Mouse (Mus musculus): ENCODE measurements at regions not wholly inside any gene's neighbourhood (a gene's known extent, or its start where the extent isn't known, plus 50 kb on each side); places are given as distances from the start of the nearest gene placed in this dataset.

GRCm38 (mm10) chr1:108339827-108340226 is 750.0 kb downstream of the Serpinb8 start:
- H3K9ac ChIP-seq (replicated peaks; ENCODE audit: low read length): no peak overlapping the region
- DNase-seq (ENCODE audit: low spot score) (no peak), ATAC-seq (replicated peaks; ENCODE audit: insufficient number of reproducible peaks, low FRiP score, low TSS enrichment, low read depth) (no peak)
- 96% methylated on average over 1 of the region's 1 CpGs for WGBS
- no peak overlapping the region for H3K27ac ChIP-seq (replicated peaks; ENCODE audit: low read depth, low read length)
- no peak overlapping the region for H3K4me3 ChIP-seq (ENCODE audit: low read depth, low read length)
- H3K36me3 ChIP-seq (replicated peaks; ENCODE audit: control insufficient read depth, insufficient read depth, low read depth, low read length): no peaks in the 10 kb centered on the region
- H3K9me3 ChIP-seq (replicated peaks; ENCODE audit: control insufficient read depth, low read length): no peaks in the 10 kb centered on the region
- no peak overlapping the region for H3K4me2 ChIP-seq (ENCODE audit: low read depth, low read length)
- H3K27me3 ChIP-seq (ENCODE audit: control insufficient read depth, insufficient read depth, low read length): no peaks in the 10 kb centered on the region
- no peaks in the 10 kb centered on the region for H3K4me1 ChIP-seq (ENCODE audit: control insufficient read depth, insufficient read depth, low read length)

- H3K27me3 ChIP-seq (ENCODE audit: control insufficient read depth, insufficient read depth, low read length): no peaks in the 10 kb centered on the region
- DNase-seq (ENCODE audit: low spot score): no peak
- H3K36me3 ChIP-seq (replicated peaks; ENCODE audit: control insufficient read depth, insufficient read depth, low read depth, low read length): no peaks in the 10 kb centered on the region
- H3K9me3 ChIP-seq (replicated peaks; ENCODE audit: control insufficient read depth, low read length): no peaks in the 10 kb centered on the region
- H3K4me2 ChIP-seq (ENCODE audit: low read depth, low read length): no peak overlapping the region
- WGBS: 80% methylated on average over 1 of the region's 1 CpGs
- no peak overlapping the region for H3K9ac ChIP-seq (replicated peaks; ENCODE audit: low read length)
- ATAC-seq (replicated peaks; ENCODE audit: insufficient number of reproducible peaks, low FRiP score, low TSS enrichment, low read depth): no peak
- no peak overlapping the region for H3K4me3 ChIP-seq (ENCODE audit: low read depth, low read length)
- H3K27ac ChIP-seq (replicated peaks; ENCODE audit: low read depth, low read length): no peak overlapping the region
- no peaks in the 10 kb centered on the region for H3K4me1 ChIP-seq (ENCODE audit: control insufficient read depth, insufficient read depth, low read length)
Measured at GRCm38 (mm10) chr1:108341352-108341751, 751.5 kb downstream of the Serpinb8 start.

GRCm38 (mm10) chr1:108363788-108364187 is 774.0 kb downstream of the Serpinb8 start:
- Histone ChIP-seq H3K9me3 (replicated peaks; ENCODE audit: control insufficient read depth, low read length) (no peaks in the 10 kb centered on the region), H3K36me3 (replicated peaks; ENCODE audit: control insufficient read depth, insufficient read depth, low read depth, low read length) (no peaks in the 10 kb centered on the region), H3K9ac (replicated peaks; ENCODE audit: low read length) (no peak overlapping the region), H3K27ac (replicated peaks; ENCODE audit: low read depth, low read length) (no peak overlapping the region), H3K4me1 (ENCODE audit: control insufficient read depth, insufficient read depth, low read length) (no peaks in the 10 kb centered on the region), H3K27me3 (ENCODE audit: control insufficient read depth, insufficient read depth, low read length) (no peaks in the 10 kb centered on the region), H3K4me3 (ENCODE audit: low read depth, low read length) (no peak overlapping the region), H3K4me2 (ENCODE audit: low read depth, low read length) (no peak overlapping the region)
- ATAC-seq (replicated peaks; ENCODE audit: insufficient number of reproducible peaks, low FRiP score, low TSS enrichment, low read depth) (no peak), DNase-seq (ENCODE audit: low spot score) (no peak)
- 56% methylated on average over 2 of the region's 2 CpGs for WGBS

GRCm38 (mm10) chr1:108369904-108370600 is 780.2 kb downstream of the Serpinb8 start:
- Histone ChIP-seq H3K4me1 (ENCODE audit: control insufficient read depth, insufficient read depth, low read length) (no peaks in the 10 kb centered on the region), H3K9ac (replicated peaks; ENCODE audit: low read length) (no peak overlapping the region), H3K4me3 (ENCODE audit: low read depth, low read length) (no peak overlapping the region), H3K27ac (replicated peaks; ENCODE audit: low read depth, low read length) (no peak overlapping the region), H3K4me2 (ENCODE audit: low read depth, low read length) (no peak overlapping the region), H3K9me3 (replicated peaks; ENCODE audit: control insufficient read depth, low read length) (no peaks in the 10 kb centered on the region), H3K36me3 (replicated peaks; ENCODE audit: control insufficient read depth, insufficient read depth, low read depth, low read length) (no peaks in the 10 kb centered on the region), H3K27me3 (ENCODE audit: control insufficient read depth, insufficient read depth, low read length) (no peaks in the 10 kb centered on the region)
- ATAC-seq (replicated peaks; ENCODE audit: insufficient number of reproducible peaks, low FRiP score, low TSS enrichment, low read depth): no peak
- DNase-seq (ENCODE audit: low spot score): no peak
- 60% methylated on average over 3 of the region's 3 CpGs for WGBS

GRCm38 (mm10) chr1:108389930-108390329 is 800.1 kb downstream of the Serpinb8 start:
- H3K4me2 ChIP-seq (ENCODE audit: low read depth, low read length): no peak overlapping the region
- no peaks in the 10 kb centered on the region for H3K36me3 ChIP-seq (replicated peaks; ENCODE audit: control insufficient read depth, insufficient read depth, low read depth, low read length)
- H3K27me3 ChIP-seq (ENCODE audit: control insufficient read depth, insufficient read depth, low read length): no peaks in the 10 kb centered on the region
- H3K9me3 ChIP-seq (replicated peaks; ENCODE audit: control insufficient read depth, low read length): no peaks in the 10 kb centered on the region
- no peak overlapping the region for H3K27ac ChIP-seq (replicated peaks; ENCODE audit: low read depth, low read length)
- no peak for DNase-seq (ENCODE audit: low spot score)
- no peak overlapping the region for H3K9ac ChIP-seq (replicated peaks; ENCODE audit: low read length)
- H3K4me1 ChIP-seq (ENCODE audit: control insufficient read depth, insufficient read depth, low read length): no peaks in the 10 kb centered on the region
- no peak overlapping the region for H3K4me3 ChIP-seq (ENCODE audit: low read depth, low read length)
- ATAC-seq (replicated peaks; ENCODE audit: insufficient number of reproducible peaks, low FRiP score, low TSS enrichment, low read depth): no peak

- Histone ChIP-seq H3K27me3 (ENCODE audit: control insufficient read depth, insufficient read depth, low read length) (no peaks in the 10 kb centered on the region), H3K4me1 (ENCODE audit: control insufficient read depth, insufficient read depth, low read length) (no peaks in the 10 kb centered on the region), H3K9ac (replicated peaks; ENCODE audit: low read length) (no peak overlapping the region), H3K36me3 (replicated peaks; ENCODE audit: control insufficient read depth, insufficient read depth, low read depth, low read length) (no peaks in the 10 kb centered on the region), H3K27ac (replicated peaks; ENCODE audit: low read depth, low read length) (no peak overlapping the region), H3K4me3 (ENCODE audit: low read depth, low read length) (no peak overlapping the region), H3K4me2 (ENCODE audit: low read depth, low read length) (no peak overlapping the region), H3K9me3 (replicated peaks; ENCODE audit: control insufficient read depth, low read length) (no peaks in the 10 kb centered on the region)
- ATAC-seq (replicated peaks; ENCODE audit: insufficient number of reproducible peaks, low FRiP score, low TSS enrichment, low read depth): no peak
- no peak for DNase-seq (ENCODE audit: low spot score)
- 91% methylated on average over 3 of the region's 3 CpGs for WGBS
Measured at GRCm38 (mm10) chr1:108390497-108390896, 800.7 kb downstream of the Serpinb8 start.

- DNase-seq (ENCODE audit: low spot score) (no peak), ATAC-seq (replicated peaks; ENCODE audit: insufficient number of reproducible peaks, low FRiP score, low TSS enrichment, low read depth) (no peak)
- no peaks in the 10 kb centered on the region for H3K27me3 ChIP-seq (ENCODE audit: control insufficient read depth, insufficient read depth, low read length)
- H3K4me2 ChIP-seq (ENCODE audit: low read depth, low read length): no peak overlapping the region
- H3K4me3 ChIP-seq (ENCODE audit: low read depth, low read length): no peak overlapping the region
- H3K9ac ChIP-seq (replicated peaks; ENCODE audit: low read length): no peak overlapping the region
- H3K27ac ChIP-seq (replicated peaks; ENCODE audit: low read depth, low read length): no peak overlapping the region
- no peaks in the 10 kb centered on the region for H3K9me3 ChIP-seq (replicated peaks; ENCODE audit: control insufficient read depth, low read length)
- no peaks in the 10 kb centered on the region for H3K4me1 ChIP-seq (ENCODE audit: control insufficient read depth, insufficient read depth, low read length)
- no peaks in the 10 kb centered on the region for H3K36me3 ChIP-seq (replicated peaks; ENCODE audit: control insufficient read depth, insufficient read depth, low read depth, low read length)
Measured at GRCm38 (mm10) chr1:108439845-108440244, 850.0 kb downstream of the Serpinb8 start.

DNA sequence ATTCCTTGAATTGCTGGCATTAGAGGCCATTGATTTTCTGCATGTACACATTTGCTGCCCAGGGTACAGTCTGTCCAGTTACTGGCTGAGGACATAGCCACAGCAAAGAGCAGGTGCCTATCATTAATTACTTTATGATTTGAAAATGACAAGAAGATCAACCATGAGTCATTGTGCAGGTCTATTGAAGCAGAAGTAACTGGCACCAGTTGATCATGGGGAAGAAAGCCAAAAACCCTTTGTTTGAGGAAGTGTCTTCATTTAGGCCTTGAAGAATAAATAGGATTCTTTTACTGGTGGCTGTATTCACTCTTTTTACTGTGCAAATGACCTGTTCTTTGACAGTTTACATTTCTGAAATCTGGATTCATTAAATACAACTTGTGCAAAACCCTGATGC is 863.0 kb downstream of the Serpinb8 start:
- DNase-seq (ENCODE audit: low spot score) (no peak), ATAC-seq (replicated peaks; ENCODE audit: insufficient number of reproducible peaks, low FRiP score, low TSS enrichment, low read depth) (no peak)
- Histone ChIP-seq H3K27ac (replicated peaks; ENCODE audit: low read depth, low read length) (no peak overlapping the region), H3K4me1 (ENCODE audit: control insufficient read depth, insufficient read depth, low read length) (no peaks in the 10 kb centered on the region), H3K27me3 (ENCODE audit: control insufficient read depth, insufficient read depth, low read length) (no peaks in the 10 kb centered on the region), H3K4me3 (ENCODE audit: low read depth, low read length) (no peak overlapping the region), H3K9ac (replicated peaks; ENCODE audit: low read length) (no peak overlapping the region), H3K4me2 (ENCODE audit: low read depth, low read length) (no peak overlapping the region), H3K36me3 (replicated peaks; ENCODE audit: control insufficient read depth, insufficient read depth, low read depth, low read length) (no peaks in the 10 kb centered on the region), H3K9me3 (replicated peaks; ENCODE audit: control insufficient read depth, low read length) (no peaks in the 10 kb centered on the region)

All from embryonic facial prominence, embryonic 11.5 days (tissue).